Mouse (Mus musculus) small intestine, adult 10 weeks (tissue): ENCODE results near the gene Anapc13. TPM values are rescaled to one million over a fixed set of nuclear protein-coding genes. Genes with fewer than 3 reads are reported as not detected.

Experiments used
- polyA plus RNA-seq: library from polyadenylated mRNA; stranded (reverse); fragments of 350-450 nt; fragmentation: Illumina TruSeq; extraction: RNeasy Lipid Tissue Mini Kit (QIAGEN cat#74804); gene quantifications from one replicate; pipeline ENCODE4 v1.2.3, GENCODE M21; 2014; ENCODE audit warnings: low replicate concordance

The Anapc13 gene
- polyA plus RNA-seq = 4.8 TPM

GRCm38 (mm10) chr9:102625983-102626838, at the start of gene Anapc13, which contains the start of gene Cep63:
Gene Anapc13, plus strand, starts transcription at chr9:102626296.
Gene Cep63, minus strand, starts transcription at chr9:102626534.

Other genes with a start within 250 kb of the Anapc13 start
- 0.41 TPM for gene Ky, start 120.5 kb upstream of the Anapc13 start, polyA plus RNA-seq
- 22.3 TPM for gene Cep63, start 238 bp downstream of the Anapc13 start, polyA plus RNA-seq
- 7.4 TPM for gene Amotl2, start 90.4 kb downstream of the Anapc13 start, polyA plus RNA-seq
- gene Ryk, start 208.6 kb downstream of the Anapc13 start, polyA plus RNA-seq = 66.2 TPM